Mouse (Mus musculus) embryonic facial prominence, embryonic 12.5 days (tissue): ENCODE results near the gene Mpst. TPM values are rescaled to one million over a fixed set of nuclear protein-coding genes. Genes with fewer than 3 reads are reported as not detected.

Experiments
- ATAC-seq: fragments of 200-750 bp; cut with Nextera tagmentation; 2 replicates; pipeline ENCODE4 v1.8.0; 2017; ENCODE audit not compliant: insufficient number of reproducible peaks, insufficient read depth, low FRiP score, low TSS enrichment
- H3K27ac ChIP-seq: fragments of 300-500 bp; sonication (generic); 2 replicates; pipeline ENCODE4 v1.5.1; 2016; ENCODE audit warnings: mild to moderate bottlenecking
- H3K27me3 ChIP-seq: fragments of 300-500 bp; sonication (generic); 2 replicates; pipeline ENCODE4 v1.6.1; 2016; ENCODE audit warnings: mild to moderate bottlenecking, moderate library complexity
- H3K36me3 ChIP-seq: fragments of 300-500 bp; sonication (generic); 2 replicates; pipeline ENCODE4 v1.6.1; 2016; ENCODE audit warnings: mild to moderate bottlenecking
- H3K4me1 ChIP-seq: fragments of 300-500 bp; sonication (generic); 2 replicates; pipeline ENCODE4 v1.6.1; 2016
- H3K4me2 ChIP-seq: fragments of 300-500 bp; sonication (generic); replicated peaks from 2 replicates; pipeline ENCODE4 v1.6.1; 2016; ENCODE audit warnings: mild to moderate bottlenecking, moderate library complexity
- H3K4me3 ChIP-seq: fragments of 300-500 bp; sonication (generic); 2 replicates; pipeline ENCODE4 v1.5.1; 2016; ENCODE audit warnings: mild to moderate bottlenecking
- H3K9ac ChIP-seq: fragments of 300-500 bp; sonication (generic); 2 replicates; pipeline ENCODE4 v1.6.1; 2016; ENCODE audit warnings: mild to moderate bottlenecking, moderate library complexity
- H3K9me3 ChIP-seq: fragments of 300-500 bp; sonication (generic); 2 replicates; pipeline ENCODE4 v1.6.1; 2016; ENCODE audit warnings: mild to moderate bottlenecking, moderate library complexity
- WGBS: fragments of 180-500 bp; shearing (Covaris S2); methylation state at CpG from one replicate; pipeline ENCODE4 v1.1.7; 2016; 5-methylcytosine and 5-hydroxymethylcytosine counted together
- polyA plus RNA-seq: library from polyadenylated mRNA; unstranded; fragments of >200 nt; fragmentation: Nextera tagmentation; extraction: Ambion mirVana; gene quantifications from 2 replicates; pipeline ENCODE4 v1.2.1, GENCODE M21; 2016

The Mpst gene
- polyA plus RNA-seq, 1 experiment from 2014 or later = 2.1 TPM

DNA sequence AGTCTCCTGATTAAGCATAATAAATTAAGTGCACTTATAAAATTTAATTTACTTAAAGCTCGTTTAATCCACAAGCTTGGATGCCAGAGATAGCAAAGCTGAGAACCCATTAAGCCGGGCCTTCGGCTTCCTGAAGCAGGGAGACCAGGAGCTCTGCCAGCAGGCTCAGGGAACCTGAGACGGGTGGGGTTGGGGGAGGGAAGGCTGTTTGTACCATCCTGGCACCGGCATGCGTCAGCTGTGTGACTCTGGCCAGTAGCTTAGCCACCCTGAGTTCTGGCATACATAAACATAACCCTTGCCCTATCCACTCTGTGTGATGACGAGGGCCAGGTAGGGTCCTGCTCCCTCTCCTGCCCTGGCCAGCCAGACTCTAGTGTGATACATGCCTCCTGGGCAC lies 49.8 kb downstream of the Mpst start:
- no peaks in the 10 kb centered on the region for H3K9me3 ChIP-seq
- no peak overlapping the region for H3K27ac ChIP-seq
- H3K4me3 ChIP-seq = no peak overlapping the region
- H3K4me1 ChIP-seq = peaks cover 4% of the 10 kb centered on the region; the same call in 1 of the 2 replicates
- 31% methylated on average over 7 of the region's 7 CpGs for WGBS
- H3K27me3 ChIP-seq = no peaks in the 10 kb centered on the region
- H3K9ac ChIP-seq = no peak overlapping the region
- no peak overlapping the region for H3K4me2 ChIP-seq
- H3K36me3 ChIP-seq = no peaks in the 10 kb centered on the region
- no peak for ATAC-seq

- ATAC-seq = no peak
- Histone ChIP-seq H3K36me3 (no peaks in the 10 kb centered on the region), H3K27ac (no peak overlapping the region), H3K4me2 (no peak overlapping the region), H3K4me1 (peaks cover 4% of the 10 kb centered on the region; the same call in 1 of the 2 replicates), H3K9me3 (no peaks in the 10 kb centered on the region), H3K4me3 (no peak overlapping the region), H3K9ac (no peak overlapping the region), H3K27me3 (no peaks in the 10 kb centered on the region)
- WGBS = 75% methylated on average over 10 of the region's 10 CpGs
Measured at GRCm38 (mm10) chr15:78457193-78457592, 51.0 kb downstream of the Mpst start.

GRCm38 (mm10) chr15:78462981-78463380 lies 56.8 kb downstream of the Mpst start:
- ATAC-seq = no peak
- Histone ChIP-seq H3K4me1 (no peaks in the 10 kb centered on the region), H3K27ac (no peak overlapping the region), H3K4me2 (no peak overlapping the region), H3K9ac (no peak overlapping the region), H3K27me3 (no peaks in the 10 kb centered on the region), H3K36me3 (no peaks in the 10 kb centered on the region), H3K4me3 (no peak overlapping the region), H3K9me3 (no peaks in the 10 kb centered on the region)
- WGBS = 90% methylated on average over 2 of the region's 2 CpGs

Other genes starting within 250 kb of the Mpst start
- 90.0 and 90.5 TPM in 2 replicates for gene Ift27, start 232.3 kb upstream of the Mpst start, polyA plus RNA-seq
- 0.46 and 0.48 TPM in 2 replicates for gene Pvalb, start 200.0 kb upstream of the Mpst start, polyA plus RNA-seq
- 5.1 and 5.8 TPM in 2 replicates for gene Ncf4, start 161.6 kb upstream of the Mpst start, polyA plus RNA-seq
- 0.31 and 0.35 TPM in 2 replicates for gene Csf2rb2, start 100.7 kb upstream of the Mpst start, polyA plus RNA-seq
- gene Csf2rb, start 80.7 kb upstream of the Mpst start, polyA plus RNA-seq = 1.1 and 2.3 TPM in 2 replicates
- not detected in 2 replicates for gene Tex33, start 10.5 kb upstream of the Mpst start, polyA plus RNA-seq
- gene Tst, start 509 bp upstream of the Mpst start, polyA plus RNA-seq = 10.1 and 11.9 TPM in 2 replicates
- 56.1 and 58.9 TPM in 2 replicates for gene Kctd17, start 22.1 kb downstream of the Mpst start, polyA plus RNA-seq
- 0.66 and 1.4 TPM in 2 replicates for gene Tmprss6, start 62.2 kb downstream of the Mpst start, polyA plus RNA-seq
- gene Il2rb, start 88.9 kb downstream of the Mpst start, polyA plus RNA-seq = 0.06 and 0.09 TPM in 2 replicates
- gene C1qtnf6, start 125.0 kb downstream of the Mpst start, polyA plus RNA-seq = 21.0 and 22.9 TPM in 2 replicates
- gene Sstr3, start 138.3 kb downstream of the Mpst start, polyA plus RNA-seq = not detected in 2 replicates
- gene Rac2, start 166.4 kb downstream of the Mpst start, polyA plus RNA-seq = 7.6 TPM in 2 replicates
- gene Cyth4, start 190.6 kb downstream of the Mpst start, polyA plus RNA-seq = 5.3 and 6.6 TPM in 2 replicates